Mouse (Mus musculus): ENCODE measurements around the gene Il4ra. TPM values are rescaled to one million over a fixed set of nuclear protein-coding genes. Genes with fewer than 3 reads are reported as not detected.

Il4ra gene
- polyA plus RNA-seq, 2 experiments from 2014 or later, result 67.8 to 77.8 TPM

- ATAC-seq, result no peak
These were observed 48.8 kb downstream of the Il4ra start for GRCm38 (mm10) chr7:125600612-125601279.

- no peak for ATAC-seq
These were observed 49.4 kb downstream of the Il4ra start for GRCm38 (mm10) chr7:125601280-125601670.

- no peak for ATAC-seq
These were observed 50.0 kb downstream of the Il4ra start for GRCm38 (mm10) chr7:125601821-125602448.

GRCm38 (mm10) chr7:125603185-125603631, 51.3 kb downstream of the Il4ra start, which contains the start of gene Il21r:
Il21r (plus strand) TSS chr7:125603429.
- peak; percentile 62 for ATAC-seq

GRCm38 (mm10) chr7:125604362-125605319, 52.7 kb downstream of the Il4ra start:
- ATAC-seq, result no peak

- ATAC-seq, result peak; percentile 16
These were observed 53.8 kb downstream of the Il4ra start for GRCm38 (mm10) chr7:125605725-125606139.

GRCm38 (mm10) chr7:125606265-125607164, 54.6 kb downstream of the Il4ra start:
- no peak for ATAC-seq

GRCm38 (mm10) chr7:125607384-125608182, 55.7 kb downstream of the Il4ra start:
- peak; percentile 70 for ATAC-seq

- ATAC-seq, result no peak
These were observed 56.3 kb downstream of the Il4ra start for GRCm38 (mm10) chr7:125608183-125608688.

- ATAC-seq, result no peak
These were observed 61.7 kb downstream of the Il4ra start for GRCm38 (mm10) chr7:125613579-125613978.

- ATAC-seq, result no peak
These were observed 63.5 kb downstream of the Il4ra start for GRCm38 (mm10) chr7:125615453-125615852.

GRCm38 (mm10) chr7:125618016-125618415, 66.1 kb downstream of the Il4ra start:
- ATAC-seq, result no peak

- peak; percentile 56 for ATAC-seq
These were observed 68.2 kb downstream of the Il4ra start for GRCm38 (mm10) chr7:125620077-125620476.

- no peak for ATAC-seq
These were observed 71.1 kb downstream of the Il4ra start for GRCm38 (mm10) chr7:125622741-125623685.

- peak; percentile 60 for ATAC-seq
These were observed 73.3 kb downstream of the Il4ra start for GRCm38 (mm10) chr7:125625219-125625618.

- no peak for ATAC-seq
These were observed 73.9 kb downstream of the Il4ra start for GRCm38 (mm10) chr7:125625829-125626228.
